ENCODE assay signal across 14 mouse cellular contexts in the genomic region with DNA sequence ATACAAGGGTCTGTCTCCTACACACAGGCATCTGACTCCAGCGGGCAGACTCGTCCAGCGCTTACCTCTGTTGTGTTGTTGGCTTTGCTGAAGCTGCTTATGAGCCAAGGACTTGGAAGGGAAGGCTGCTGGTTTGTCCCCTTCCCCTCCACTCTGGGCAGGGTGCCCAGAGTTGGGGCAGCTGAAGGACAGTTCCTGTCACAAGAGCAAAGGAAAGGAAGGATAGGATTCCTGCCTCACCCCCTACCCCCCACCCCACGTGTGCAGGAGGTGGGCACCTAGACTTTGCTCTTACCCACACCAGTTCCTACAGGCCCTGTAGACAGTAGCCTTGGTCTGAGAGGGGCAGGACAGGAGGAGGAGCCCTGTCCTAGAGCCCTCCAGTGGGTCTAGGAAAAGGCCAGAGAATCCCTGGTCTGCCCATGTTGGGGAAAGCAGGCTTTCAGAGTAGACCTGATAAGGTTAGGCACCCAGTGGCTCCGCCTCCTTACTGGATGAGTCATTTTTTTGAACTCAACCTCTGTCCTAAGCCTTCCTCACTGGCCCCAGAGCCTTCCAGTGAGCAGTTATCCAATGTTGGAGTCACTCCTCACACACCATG. TPM values are rescaled to one million over a fixed set of nuclear protein-coding genes. Genes with fewer than 3 reads are reported as not detected.
DNase-seq lines count a peak whose midpoint lies in the region; ATAC-seq and TF ChIP-seq lines count a peak whose summit lies in the region.
"Had no signal": no experiment of that assay in that cellular context is flagged by ENCODE, and none has a peak within 500 bp of the region (broad histone marks: within the 10 kb centered on the region; RNA-seq: fewer than 3 reads in every experiment).

No protein-coding gene starts in this region.

- DNase-seq in adrenal gland, postnatal 10 days = peak; percentile 41
- DNase-seq in adrenal gland, postnatal 4 days (ENCODE audit: low spot score in 2 of 2) = no peak
- peak; percentile 6 for DNase-seq in kidney, adult 2 months
- DNase-seq in kidney, adult 18-20 months = no peak
- peak; percentile 15 for DNase-seq in 416B (ENCODE audit: low read depth)
- DNase-seq in B cell, adult 2 months = no peak
- no peak for DNase-seq in right cerebral cortex, postnatal 36 days (ENCODE audit: low spot score in 2 of 2)
- DNase-seq: embryo, embryonic 11 days had no signal

- no peak for TF ChIP-seq CTCF in kidney, adult 2 months (conservative IDR thresholded peaks at IDR 0.05; ENCODE audit: insufficient read depth, insufficient read length, low read depth, low read length)

- H3K9ac ChIP-seq in heart, embryonic 16.5 days (ENCODE audit: low read length) = no peak overlapping the region
- H3K9ac ChIP-seq: liver, embryonic 15.5 days had no signal

- TF ChIP-seq POLR2A in kidney, adult 2 months (IDR thresholded peaks at IDR 0.05; ENCODE audit: low read depth, low read length) = no peak

- H3K4me3 ChIP-seq in kidney, adult 2 months (ENCODE audit: insufficient read depth, low read depth, low read length) = no peak overlapping the region
- no peak overlapping the region for H3K4me3 ChIP-seq in heart, embryonic 16.5 days (ENCODE audit: low read length)
- H3K4me3 ChIP-seq: liver, embryonic 15.5 days had no signal

- no peaks in the 10 kb centered on the region for H3K27me3 ChIP-seq in kidney, adult 2 months (replicated peaks; ENCODE audit: control insufficient read depth, insufficient read depth, low read length)
- peaks cover 21% of the 10 kb centered on the region for H3K27me3 ChIP-seq in heart, embryonic 16.5 days (ENCODE audit: control insufficient read depth, insufficient read depth, low read length)

- peak; percentile 81 for ATAC-seq in heart, embryonic 16.5 days (replicated peaks; ENCODE audit: extremely low read depth, insufficient read depth, low FRiP score)

- H3K4me2 ChIP-seq in heart, embryonic 16.5 days (ENCODE audit: low read depth, low read length) = no peak overlapping the region
- H3K4me2 ChIP-seq: liver, embryonic 15.5 days; midbrain, embryonic 11.5 days had no signal

- H3K4me1 ChIP-seq in kidney, adult 2 months (ENCODE audit: control insufficient read depth, insufficient read depth, low read length) = no peaks in the 10 kb centered on the region
- peaks cover 7% of the 10 kb centered on the region for H3K4me1 ChIP-seq in heart, embryonic 16.5 days (ENCODE audit: control insufficient read depth, insufficient read depth, low read length)
- H3K4me1 ChIP-seq: liver, embryonic 15.5 days had no signal

- no peaks in the 10 kb centered on the region for H3K9me3 ChIP-seq in heart, embryonic 16.5 days (replicated peaks; ENCODE audit: control insufficient read depth, low read length)
- H3K9me3 ChIP-seq: liver, embryonic 15.5 days had no signal

- no peaks in the 10 kb centered on the region for H3K36me3 ChIP-seq in kidney, adult 2 months (ENCODE audit: control insufficient read depth, insufficient read depth, low read length)
- no peaks in the 10 kb centered on the region for H3K36me3 ChIP-seq in heart, embryonic 16.5 days (ENCODE audit: control insufficient read depth, insufficient read depth)
- H3K36me3 ChIP-seq: liver, embryonic 15.5 days had no signal

- 66% methylated on average over 5 of the region's 5 CpGs for WGBS in kidney, adult 2 months
- 45% methylated on average over 5 of the region's 5 CpGs for WGBS in heart, embryonic 16.5 days

- no peak overlapping the region for H3K27ac ChIP-seq in kidney, adult 2 months (ENCODE audit: insufficient read depth, low read depth, low read length)
- no peak overlapping the region for H3K27ac ChIP-seq in heart, embryonic 16.5 days (ENCODE audit: low read length)
- H3K27ac ChIP-seq: kidney, postnatal 0 days; liver, embryonic 15.5 days had no signal

RNA-seq across cellular contexts. Expression of a gene that starts 10.1 kb away (rescaled TPM):
- total RNA-seq in adrenal gland, postnatal 10 days (2021) = 1 to 10 TPM in 1 of 2 experiments, under 1 TPM in 1; 0.93 to 1.2 TPM
- 1 to 10 TPM; 2.5 TPM for total RNA-seq in adrenal gland, postnatal 4 days (2021)
- 0.10 and 0.19 TPM in 2 replicates for polyA plus RNA-seq in kidney, adult 2 months (2012; rRNA removed)
- polyA plus RNA-seq in heart, embryonic 16.5 days (2015; fragmentation: Nextera tagmentation; extraction: Ambion mirVana) = 0.11 TPM in 1 of 2 replicates, not detected in the other
- polyA plus RNA-seq: limb, embryonic 11.5 days; liver, embryonic 15.5 days had no signal

RNA-seq across cellular contexts. Expression of a gene that starts 41.0 kb away (rescaled TPM):
- total RNA-seq in adrenal gland, postnatal 10 days (2021) = under 1 TPM; 0.54 to 0.85 TPM
- 1 to 10 TPM; 1.1 to 1.7 TPM for total RNA-seq in adrenal gland, postnatal 4 days (2021)
- polyA plus RNA-seq in kidney, adult 2 months (2012; rRNA removed) = 0.14 TPM in 1 of 2 replicates, not detected in the other
- 0.07 TPM in 2 replicates for polyA plus RNA-seq in heart, embryonic 16.5 days (2015; fragmentation: Nextera tagmentation; extraction: Ambion mirVana)
- total RNA-seq: gastrocnemius, postnatal 4 days had no signal

Comparison
In these comparisons a context has a peak if more than half of its experiments do, and no peak if none do; other contexts are left out.
1. DNase-seq: peak in adrenal gland, postnatal 10 days (single experiment), kidney, adult 2 months (single experiment) and 416B (single experiment); none in adrenal gland, postnatal 4 days (0 of 2), kidney, adult 18-20 months (single experiment), B cell, adult 2 months (0 of 2) and right cerebral cortex, postnatal 36 days (0 of 2).